Mouse (Mus musculus) G1E (cell line): ENCODE measurements around the gene Gm20503.

ENCODE experiments used
- CTCF ChIP-seq: IDR thresholded peaks from 2 replicates; pipeline ENCODE4 v1.5.1; 2012; ENCODE audit warnings: low read depth, low read length, inconsistent platforms, mixed read lengths
- GATA1 ChIP-seq: IDR thresholded peaks from 2 replicates; pipeline ENCODE4 v1.6.1; 2012; ENCODE audit warnings: borderline replicate concordance, low read length, inconsistent platforms, mixed read lengths
- TAL1 ChIP-seq: conservative IDR thresholded peaks from 2 replicates; pipeline ENCODE4 v1.6.1; 2012; ENCODE audit warnings: low read depth, low read length, inconsistent platforms, mixed read lengths

DNA sequence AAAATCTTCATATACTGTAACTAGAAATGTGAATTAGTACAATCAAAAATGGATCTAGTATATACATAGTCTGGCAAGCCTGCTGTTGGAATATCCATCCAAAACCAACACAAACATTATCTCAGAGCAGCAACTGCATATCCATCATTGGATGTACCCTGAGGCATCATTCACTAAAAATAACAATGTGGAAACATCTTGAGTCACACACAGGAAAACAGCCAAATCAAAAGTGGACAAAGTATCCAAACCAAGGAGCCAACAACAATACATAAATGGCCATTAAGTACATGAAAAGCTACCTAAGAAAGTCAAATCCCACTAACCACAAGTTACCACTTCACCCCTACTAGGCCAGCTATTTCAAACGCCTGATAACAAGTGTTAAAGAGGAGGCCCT is 86.4 kb downstream of the Gm20503 start:
- no peak for TF ChIP-seq CTCF
- no peak for TF ChIP-seq TAL1
- TF ChIP-seq GATA1 = no peak
